Mouse (Mus musculus): ENCODE data around the gene Leap2.

Gene Leap2

GRCm38 (mm10) chr11:53378918-53379317, 44.1 kb downstream of the Leap2 start:
- DNase-seq (ENCODE audit: extremely low spot score, low spot score), result no peak

Measured in neural tube, embryonic 10.5 days (tissue).